Mouse (Mus musculus): ENCODE measurements around the gene Rps3a1.
"Not testable (repeated sequence)": the region's sequence is repeated elsewhere in the genome, so short reads cannot be mapped to it uniquely, and the experiment has no call there.

Gene Rps3a1

GRCm38 (mm10) chr3:86114659-86115338 lies 27.7 kb downstream of the Rps3a1 start:
- no peak for DNase-seq

GRCm38 (mm10) chr3:86112766-86113165 lies 29.7 kb downstream of the Rps3a1 start:
- no peak for DNase-seq

GRCm38 (mm10) chr3:86110077-86110476 lies 32.4 kb downstream of the Rps3a1 start:
- no peak for DNase-seq

GRCm38 (mm10) chr3:86109099-86109498 lies 33.4 kb downstream of the Rps3a1 start:
- no peak for DNase-seq

- DNase-seq = no peak
Observed at GRCm38 (mm10) chr3:86108576-86108975, 33.9 kb downstream of the Rps3a1 start.

GRCm38 (mm10) chr3:86107637-86108539 lies 34.6 kb downstream of the Rps3a1 start:
- DNase-seq = no peak

GRCm38 (mm10) chr3:86106086-86106632 lies 36.3 kb downstream of the Rps3a1 start:
- no peak for DNase-seq

GRCm38 (mm10) chr3:86104909-86105308 lies 37.6 kb downstream of the Rps3a1 start:
- no peak for DNase-seq

GRCm38 (mm10) chr3:86104433-86104832 lies 38.1 kb downstream of the Rps3a1 start:
- DNase-seq = not testable (repeated sequence)

- no peak for DNase-seq
Observed at GRCm38 (mm10) chr3:86103449-86104291, 38.8 kb downstream of the Rps3a1 start.

GRCm38 (mm10) chr3:86101956-86102355 lies 40.5 kb downstream of the Rps3a1 start:
- DNase-seq = no peak

- DNase-seq = no peak
Observed at GRCm38 (mm10) chr3:86093907-86094306, 48.6 kb downstream of the Rps3a1 start.

- DNase-seq = no peak
Observed at GRCm38 (mm10) chr3:86093213-86093845, 49.2 kb downstream of the Rps3a1 start.

Measured in cerebellum, adult 8-10 months (tissue).